Mouse (Mus musculus): ENCODE measurements around the gene Krtap29-1. TPM values are rescaled to one million over a fixed set of nuclear protein-coding genes. Genes with fewer than 3 reads are reported as not detected.

Gene Krtap29-1
- polyA plus RNA-seq (2014; fragmentation: Illumina TruSeq; extraction: RNeasy Lipid Tissue Mini Kit (QIAGEN cat#74804)) = not detected

DNA sequence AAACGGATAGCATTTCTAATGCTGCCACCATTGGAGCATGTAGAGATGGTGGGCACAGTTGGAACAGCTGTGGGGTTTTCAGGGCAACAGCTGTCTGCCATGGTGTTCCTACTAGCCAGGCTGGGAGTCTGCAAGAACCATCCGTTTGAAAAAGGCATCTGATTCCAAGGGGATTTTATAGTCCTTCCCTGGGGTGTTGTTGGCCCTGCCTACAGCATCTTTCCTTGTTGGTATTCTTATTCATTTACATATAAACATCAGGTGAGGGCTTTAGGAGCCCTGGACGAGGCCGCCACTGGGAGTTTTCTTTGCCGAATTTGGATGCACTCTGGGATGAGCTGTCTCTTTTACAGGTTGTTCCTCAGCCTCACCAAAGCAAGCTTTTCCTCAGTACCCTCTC is at the start of gene Krtap29-1:
TSS of gene Krtap29-1 (minus strand) at position 101 of the 400 bp plus-strand sequence.

DNA sequence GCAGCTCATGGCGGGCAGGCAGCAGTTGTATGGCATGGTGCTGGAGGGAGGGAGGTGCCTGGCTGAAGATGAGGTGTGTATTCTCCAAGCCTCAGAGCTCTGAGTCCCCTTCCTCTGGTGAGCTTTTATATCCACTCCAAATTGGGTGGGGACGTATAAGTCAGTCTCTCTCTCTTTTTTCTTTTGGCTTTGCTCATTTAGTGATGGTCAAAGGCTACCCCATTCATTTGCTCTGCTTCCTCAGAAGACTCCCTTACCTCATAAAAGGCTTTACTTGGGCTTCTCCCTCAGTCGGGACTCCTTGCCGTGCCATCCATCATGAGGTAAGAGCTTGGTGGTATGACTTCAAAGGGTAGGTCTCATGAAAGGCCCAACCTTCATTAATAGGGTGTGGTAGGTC is 37.3 kb upstream of the Krtap29-1 start, which contains the start of gene Krt33a:
TSS of gene Krt33a (minus strand) at position 101 of the 400 bp plus-strand sequence.

DNA sequence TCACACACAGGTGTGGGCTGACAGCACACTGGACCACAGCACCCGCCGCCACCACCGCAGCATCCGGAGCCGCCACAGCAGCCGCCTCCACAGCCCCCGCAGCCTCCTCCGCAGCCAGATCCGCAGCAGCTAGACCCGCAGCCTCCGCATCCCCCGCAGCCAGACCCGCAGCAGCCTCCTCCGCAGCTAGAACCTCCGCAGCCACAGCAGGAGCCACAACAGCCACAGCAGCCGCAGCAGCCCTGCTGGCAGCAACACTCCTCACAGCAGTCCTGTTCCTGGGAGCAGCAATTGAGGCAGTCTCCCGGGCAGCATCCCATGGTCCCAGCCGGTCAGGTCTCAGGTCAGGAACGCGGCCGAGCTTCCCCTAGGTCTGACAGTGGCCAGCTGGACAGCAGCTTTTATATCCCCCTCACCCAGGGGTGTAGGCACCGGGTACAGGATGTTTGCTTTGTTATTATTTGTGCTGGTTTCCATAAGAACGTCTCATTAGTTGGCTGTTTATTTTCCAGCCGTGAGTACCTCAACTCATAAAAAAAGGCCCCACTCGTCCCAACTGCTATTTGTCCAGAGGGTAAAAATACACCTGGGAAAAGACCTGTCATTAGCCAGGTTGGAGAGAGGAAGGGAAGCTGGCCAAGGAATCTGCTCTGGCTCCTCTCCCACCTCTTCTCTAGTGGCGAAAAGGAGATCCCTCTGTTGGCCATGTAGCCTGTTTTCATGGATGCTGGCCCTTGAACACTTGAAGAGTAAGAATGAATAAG is 14.9 kb upstream of the Krtap29-1 start, which contains the start of gene Krtap17-1:
TSS of gene Krtap17-1 (minus strand) at position 375 of the 764 bp plus-strand sequence.

DNA sequence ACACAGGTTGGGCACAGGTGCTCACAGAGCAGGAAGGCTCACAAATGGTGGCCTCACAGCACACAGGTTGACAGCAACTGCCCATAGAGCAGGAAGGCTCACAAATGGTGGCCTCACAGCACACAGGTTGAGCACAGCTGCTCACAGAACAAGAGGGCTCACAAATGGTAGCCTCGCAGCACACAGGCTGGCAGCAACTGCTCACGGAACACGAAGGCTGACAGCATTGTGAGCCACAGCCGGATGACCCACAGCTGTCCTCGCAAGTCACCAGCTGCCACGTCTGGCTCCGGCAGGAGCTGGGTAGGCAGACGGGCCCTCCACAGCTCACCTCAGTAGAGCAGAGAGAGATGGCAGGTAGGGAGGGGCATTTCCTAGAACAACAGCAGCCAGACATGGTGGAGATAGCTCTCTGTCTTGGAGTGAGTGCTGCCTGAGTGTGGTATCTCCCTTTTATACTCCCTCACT is 7.4 kb upstream of the Krtap29-1 start, which contains the start of gene Krtap16-1:
TSS of gene Krtap16-1 (minus strand) at position 418 of the 468 bp plus-strand sequence.

DNA sequence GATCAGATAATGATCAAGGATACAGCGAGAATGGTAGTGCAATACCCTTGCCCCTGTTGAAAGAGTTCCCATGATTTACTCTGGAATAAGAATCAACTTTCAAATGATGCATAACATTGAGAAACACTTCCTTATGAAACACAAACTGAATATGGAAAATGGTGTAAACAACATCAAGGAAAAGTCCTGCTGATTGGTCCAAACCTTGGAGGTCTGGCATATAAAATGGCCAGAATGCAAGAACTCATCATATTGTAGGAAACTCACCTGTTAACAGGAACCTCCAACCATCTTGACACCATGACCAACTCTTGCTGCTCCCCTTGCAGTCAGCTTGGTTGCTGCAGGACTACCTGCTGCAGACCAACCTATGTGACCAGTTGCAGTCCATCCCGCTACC is 30.7 kb downstream of the Krtap29-1 start, which contains the start of gene Krtap9-5:
TSS of gene Krtap9-5 (plus strand) at position 301 of the 400 bp plus-strand sequence.

DNA sequence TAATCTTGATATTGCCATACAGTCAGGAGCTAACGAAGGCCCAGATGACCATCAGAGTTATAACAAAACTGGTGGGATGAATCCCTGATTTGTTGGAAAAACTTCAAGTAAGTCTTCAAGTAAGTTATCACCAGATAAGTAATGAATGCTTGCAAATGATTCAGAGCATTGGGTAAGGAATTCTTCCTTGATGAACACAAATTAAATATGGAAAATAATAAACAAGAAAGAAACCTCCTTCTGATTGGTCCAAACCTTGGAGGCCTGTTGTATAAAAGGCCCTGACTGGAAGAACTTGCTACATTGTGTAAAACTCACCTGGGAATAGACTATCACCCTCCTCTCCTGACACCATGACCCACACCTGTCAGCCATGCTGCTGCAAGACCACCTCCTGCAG is 42.9 kb downstream of the Krtap29-1 start, which contains the start of gene Krtap31-2:
TSS of gene Krtap31-2 (plus strand) at position 301 of the 400 bp plus-strand sequence.

Other genes starting within 250 kb of the Krtap29-1 start
- not detected for gene Gm14180, start 244.8 kb downstream of the Krtap29-1 start, polyA plus RNA-seq (2014; fragmentation: Illumina TruSeq; extraction: RNeasy Lipid Tissue Mini Kit (QIAGEN cat#74804))
- not detected for gene Gm11595, start 206.1 kb downstream of the Krtap29-1 start, polyA plus RNA-seq (2014; fragmentation: Illumina TruSeq; extraction: RNeasy Lipid Tissue Mini Kit (QIAGEN cat#74804))
- gene Krtap4-8, start 198.3 kb downstream of the Krtap29-1 start, polyA plus RNA-seq (2014; fragmentation: Illumina TruSeq; extraction: RNeasy Lipid Tissue Mini Kit (QIAGEN cat#74804)) = not detected
- not detected for gene Krtap4-9, start 193.9 kb downstream of the Krtap29-1 start, polyA plus RNA-seq (2014; fragmentation: Illumina TruSeq; extraction: RNeasy Lipid Tissue Mini Kit (QIAGEN cat#74804))
- not detected for gene Gm11596, start 185.6 kb downstream of the Krtap29-1 start, polyA plus RNA-seq (2014; fragmentation: Illumina TruSeq; extraction: RNeasy Lipid Tissue Mini Kit (QIAGEN cat#74804))
- not detected for gene Gm11569, start 180.1 kb downstream of the Krtap29-1 start, polyA plus RNA-seq (2014; fragmentation: Illumina TruSeq; extraction: RNeasy Lipid Tissue Mini Kit (QIAGEN cat#74804))
- gene Gm11554, start 174.6 kb downstream of the Krtap29-1 start, polyA plus RNA-seq (2014; fragmentation: Illumina TruSeq; extraction: RNeasy Lipid Tissue Mini Kit (QIAGEN cat#74804)) = not detected
- not detected for gene Krtap4-13, start 169.2 kb downstream of the Krtap29-1 start, polyA plus RNA-seq (2014; fragmentation: Illumina TruSeq; extraction: RNeasy Lipid Tissue Mini Kit (QIAGEN cat#74804))
- gene Gm11564, start 163.4 kb downstream of the Krtap29-1 start, polyA plus RNA-seq (2014; fragmentation: Illumina TruSeq; extraction: RNeasy Lipid Tissue Mini Kit (QIAGEN cat#74804)) = not detected
- gene 2300003K06Rik, start 141.0 kb downstream of the Krtap29-1 start, polyA plus RNA-seq (2014; fragmentation: Illumina TruSeq; extraction: RNeasy Lipid Tissue Mini Kit (QIAGEN cat#74804)) = not detected
- not detected for gene Krtap4-16, start 127.4 kb downstream of the Krtap29-1 start, polyA plus RNA-seq (2014; fragmentation: Illumina TruSeq; extraction: RNeasy Lipid Tissue Mini Kit (QIAGEN cat#74804))
- gene Gm11568, start 121.1 kb downstream of the Krtap29-1 start, polyA plus RNA-seq (2014; fragmentation: Illumina TruSeq; extraction: RNeasy Lipid Tissue Mini Kit (QIAGEN cat#74804)) = not detected
- gene Gm11559, start 114.6 kb downstream of the Krtap29-1 start, polyA plus RNA-seq (2014; fragmentation: Illumina TruSeq; extraction: RNeasy Lipid Tissue Mini Kit (QIAGEN cat#74804)) = not detected
- not detected for gene Krtap9-1, start 105.7 kb downstream of the Krtap29-1 start, polyA plus RNA-seq (2014; fragmentation: Illumina TruSeq; extraction: RNeasy Lipid Tissue Mini Kit (QIAGEN cat#74804))
- not detected for gene Gm11567, start 99.9 kb downstream of the Krtap29-1 start, polyA plus RNA-seq (2014; fragmentation: Illumina TruSeq; extraction: RNeasy Lipid Tissue Mini Kit (QIAGEN cat#74804))
- gene Krtap31-1, start 71.1 kb downstream of the Krtap29-1 start, polyA plus RNA-seq (2014; fragmentation: Illumina TruSeq; extraction: RNeasy Lipid Tissue Mini Kit (QIAGEN cat#74804)) = not detected
- gene Gm11565, start 64.3 kb downstream of the Krtap29-1 start, polyA plus RNA-seq (2014; fragmentation: Illumina TruSeq; extraction: RNeasy Lipid Tissue Mini Kit (QIAGEN cat#74804)) = not detected
- gene Krtap31-2, start 42.8 kb downstream of the Krtap29-1 start, polyA plus RNA-seq (2014; fragmentation: Illumina TruSeq; extraction: RNeasy Lipid Tissue Mini Kit (QIAGEN cat#74804)) = not detected
- gene Krtap9-5, start 30.6 kb downstream of the Krtap29-1 start, polyA plus RNA-seq (2014; fragmentation: Illumina TruSeq; extraction: RNeasy Lipid Tissue Mini Kit (QIAGEN cat#74804)) = not detected
- not detected for gene Krtap16-1, start 7.5 kb upstream of the Krtap29-1 start, polyA plus RNA-seq (2014; fragmentation: Illumina TruSeq; extraction: RNeasy Lipid Tissue Mini Kit (QIAGEN cat#74804))
- gene Krtap17-1, start 14.9 kb upstream of the Krtap29-1 start, polyA plus RNA-seq (2014; fragmentation: Illumina TruSeq; extraction: RNeasy Lipid Tissue Mini Kit (QIAGEN cat#74804)) = not detected
- gene Krt33a, start 37.2 kb upstream of the Krtap29-1 start, polyA plus RNA-seq (2014; fragmentation: Illumina TruSeq; extraction: RNeasy Lipid Tissue Mini Kit (QIAGEN cat#74804)) = not detected
- gene Krt33b, start 50.8 kb upstream of the Krtap29-1 start, polyA plus RNA-seq (2014; fragmentation: Illumina TruSeq; extraction: RNeasy Lipid Tissue Mini Kit (QIAGEN cat#74804)) = not detected
- not detected for gene Krt34, start 62.5 kb upstream of the Krtap29-1 start, polyA plus RNA-seq (2014; fragmentation: Illumina TruSeq; extraction: RNeasy Lipid Tissue Mini Kit (QIAGEN cat#74804))
- gene Krt31, start 71.5 kb upstream of the Krtap29-1 start, polyA plus RNA-seq (2014; fragmentation: Illumina TruSeq; extraction: RNeasy Lipid Tissue Mini Kit (QIAGEN cat#74804)) = not detected
- gene Krt32, start 109.2 kb upstream of the Krtap29-1 start, polyA plus RNA-seq (2014; fragmentation: Illumina TruSeq; extraction: RNeasy Lipid Tissue Mini Kit (QIAGEN cat#74804)) = not detected
- not detected for gene Krt35, start 117.2 kb upstream of the Krtap29-1 start, polyA plus RNA-seq (2014; fragmentation: Illumina TruSeq; extraction: RNeasy Lipid Tissue Mini Kit (QIAGEN cat#74804))
- gene Krt36, start 126.6 kb upstream of the Krtap29-1 start, polyA plus RNA-seq (2014; fragmentation: Illumina TruSeq; extraction: RNeasy Lipid Tissue Mini Kit (QIAGEN cat#74804)) = not detected
- not detected for gene Krt13, start 142.5 kb upstream of the Krtap29-1 start, polyA plus RNA-seq (2014; fragmentation: Illumina TruSeq; extraction: RNeasy Lipid Tissue Mini Kit (QIAGEN cat#74804))
- not detected for gene Krt15, start 156.9 kb upstream of the Krtap29-1 start, polyA plus RNA-seq (2014; fragmentation: Illumina TruSeq; extraction: RNeasy Lipid Tissue Mini Kit (QIAGEN cat#74804))
- 5.7 TPM for gene Krt19, start 169.6 kb upstream of the Krtap29-1 start, polyA plus RNA-seq (2014; fragmentation: Illumina TruSeq; extraction: RNeasy Lipid Tissue Mini Kit (QIAGEN cat#74804))
- not detected for gene Krt9, start 214.2 kb upstream of the Krtap29-1 start, polyA plus RNA-seq (2014; fragmentation: Illumina TruSeq; extraction: RNeasy Lipid Tissue Mini Kit (QIAGEN cat#74804))
- not detected for gene Krt14, start 228.5 kb upstream of the Krtap29-1 start, polyA plus RNA-seq (2014; fragmentation: Illumina TruSeq; extraction: RNeasy Lipid Tissue Mini Kit (QIAGEN cat#74804))